13 mouse cellular contexts compared by ENCODE assay signal in the genomic region with DNA sequence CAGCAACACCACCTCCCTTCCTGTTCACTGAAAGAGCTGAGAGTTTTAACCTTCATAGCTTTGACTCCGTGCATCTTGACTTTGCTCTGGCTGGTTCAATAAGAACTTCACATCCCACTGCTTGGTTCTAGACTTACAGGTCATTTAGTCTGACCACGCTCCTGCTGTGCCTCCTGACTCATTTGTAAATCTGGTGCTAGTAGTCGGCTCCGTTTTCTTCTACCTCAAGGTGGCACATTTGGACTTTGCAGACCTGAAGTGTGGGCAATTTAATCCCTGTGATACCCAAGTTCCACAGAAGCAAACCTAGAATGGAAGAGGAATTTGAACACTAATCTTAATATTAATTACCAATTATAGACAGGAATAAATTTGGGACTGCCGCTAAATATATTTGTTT.
A peak's percentile ranks its signal among the peaks of the same experiment; 100 is the strongest.
DNase-seq lines count a peak whose midpoint lies in the region; TF ChIP-seq lines count a peak whose summit lies in the region.
"Had no signal": no experiment of that assay in that cellular context is flagged by ENCODE, and none has a peak within 500 bp of the region (broad histone marks: within the 10 kb centered on the region; RNA-seq: fewer than 3 reads in every experiment).

No protein-coding gene starts in this region.

- TF ChIP-seq CTCF in cerebellum, adult 2 months (IDR thresholded peaks at IDR 0.05; ENCODE audit: borderline replicate concordance, insufficient read depth, low read depth, low read length): no peak; the same call in 1 of the 2 replicates

- no peaks in the 10 kb centered on the region for H3K27me3 ChIP-seq in cerebellum, adult 2 months (ENCODE audit: control insufficient read depth, insufficient read depth, low read length)
- H3K27me3 ChIP-seq: embryonic facial prominence, embryonic 13.5 days; forebrain, embryonic 12.5 days; liver, embryonic 12.5 days had no signal

- no peak overlapping the region for H3K4me3 ChIP-seq in cerebellum, adult 2 months (replicated peaks; ENCODE audit: insufficient read depth, low read depth, low read length)
- H3K4me3 ChIP-seq: embryonic facial prominence, embryonic 13.5 days; forebrain, embryonic 12.5 days; liver, embryonic 12.5 days had no signal

- DNase-seq in cerebellum, adult 2 months: peak; percentile 39 to 57
- DNase-seq in cerebellum, adult 9-11 months: no peak
- DNase-seq in kidney, postnatal 10 days: peak; percentile 8
- DNase-seq in kidney, adult 11 months: no peak
- peak; percentile 71 for DNase-seq in brain, adult 2 months (ENCODE audit: low read depth, low spot score)
- peak; percentile 24 to 67 for DNase-seq in left cerebral cortex, postnatal 25 days (ENCODE audit: low spot score in 2 of 2)
- DNase-seq in embryo, embryonic 10 days (ENCODE audit: low spot score): no peak
- DNase-seq in thymus, postnatal 0 days (ENCODE audit: low spot score): no peak
- DNase-seq: lung, postnatal 36 days had no signal

- 0 out of 2 replicates have a peak, but pooled peaks cover 3% of the 10 kb centered on the region for H3K4me1 ChIP-seq in cerebellum, adult 2 months (ENCODE audit: control insufficient read depth, insufficient read depth, low read length)
- H3K4me1 ChIP-seq: embryonic facial prominence, embryonic 13.5 days; forebrain, embryonic 12.5 days; liver, embryonic 12.5 days had no signal

- intact Hi-C loops in left cerebral cortex, postnatal 25 days (cut with DNase I): loop anchor here (1.0 to 5.0 kb wide), 3 partner anchors 181 to 771 kb away; no protein-coding TSS in a partner anchor

- TF ChIP-seq POLR2A in cerebellum, adult 2 months (IDR thresholded peaks at IDR 0.05; ENCODE audit: borderline replicate concordance, insufficient read depth, low read length): no peak

- WGBS in cerebellum, adult 2 months: 28% methylated on average over 5 of the region's 5 CpGs

- no peak overlapping the region for H3K27ac ChIP-seq in cerebellum, adult 2 months (ENCODE audit: insufficient read depth, low read length)
- H3K27ac ChIP-seq: embryonic facial prominence, embryonic 13.5 days; forebrain, embryonic 12.5 days; liver, embryonic 12.5 days; stomach, postnatal 0 days had no signal

Comparison
In these comparisons a context has a peak if more than half of its experiments do, and no peak if none do; other contexts are left out.
1. DNase-seq: peak in cerebellum, adult 2 months (2 of 2), kidney, postnatal 10 days (single experiment), brain, adult 2 months (single experiment) and left cerebral cortex, postnatal 25 days (2 of 2); none in cerebellum, adult 9-11 months (single experiment), kidney, adult 11 months (single experiment), embryo, embryonic 10 days (single experiment) and thymus, postnatal 0 days (single experiment).